Mouse (Mus musculus): ENCODE results near the gene Tor1aip2. TPM values are rescaled to one million over a fixed set of nuclear protein-coding genes. Genes with fewer than 3 reads are reported as not detected.
A peak's percentile ranks its signal among the peaks of the same experiment; 100 is the strongest.
"Not testable (repeated sequence)": the region's sequence is repeated elsewhere in the genome, so short reads cannot be mapped to it uniquely, and the experiment has no call there.

Tor1aip2 gene
- total RNA-seq (2022): 10 to 100 TPM; 40.1 to 47.9 (median 42.6) TPM

DNA sequence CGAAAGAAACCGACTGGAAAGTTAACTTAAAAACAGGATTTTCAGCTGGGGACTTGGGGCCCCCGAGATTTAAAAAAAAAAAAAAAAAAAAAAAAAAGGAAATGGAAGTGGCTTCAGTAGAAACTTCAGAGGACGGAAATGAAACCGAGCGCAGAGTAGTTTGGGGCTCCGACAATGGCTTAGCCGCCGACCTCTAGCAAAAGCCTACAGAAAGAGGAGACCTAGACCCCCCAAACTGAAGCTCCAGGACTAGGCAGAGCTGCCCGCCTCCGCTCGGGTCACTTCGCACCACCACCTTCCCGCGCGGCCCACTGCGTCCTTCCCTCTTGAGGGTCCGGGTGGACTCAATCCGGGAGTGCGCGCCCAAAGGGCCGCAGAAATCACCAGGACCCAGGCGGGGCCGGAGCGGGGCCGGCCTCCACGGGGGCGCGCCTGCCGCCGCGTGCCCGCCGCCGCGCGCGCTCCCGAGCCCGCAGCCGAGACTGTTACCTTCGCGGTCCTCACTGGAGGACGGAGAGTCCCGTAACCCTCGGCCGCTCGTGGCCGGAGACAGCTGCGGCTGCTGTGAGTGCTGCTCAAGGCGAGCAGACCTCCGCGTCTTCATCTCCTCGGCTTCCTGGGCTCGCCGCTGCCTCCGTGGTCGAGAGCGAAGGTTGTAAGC is at the start of gene Tor1aip2:
Gene Tor1aip2 (plus strand): TSS at position 135 of the 661 bp plus-strand sequence.
- peak; percentile 64 for DNase-seq (ENCODE audit: low spot score)

DNA sequence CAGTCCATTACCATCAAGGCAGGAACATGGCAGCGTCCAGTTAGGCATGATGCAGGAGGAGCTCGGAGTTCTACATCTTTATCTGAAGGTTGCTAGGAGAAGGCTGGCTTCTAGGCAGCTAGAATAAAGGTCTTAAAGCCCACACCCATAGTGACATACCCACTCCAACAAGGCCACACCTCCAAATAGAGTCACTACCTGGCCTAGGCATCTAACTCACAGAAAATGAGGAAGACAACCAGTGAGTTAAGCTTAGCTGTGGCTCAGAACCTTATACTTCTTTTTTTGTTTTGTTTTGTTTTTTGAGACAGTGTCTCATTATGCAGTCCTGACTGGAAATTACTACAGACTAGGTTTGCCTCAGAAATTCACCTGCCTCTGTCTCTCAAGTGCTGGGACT is 47.6 kb upstream of the Tor1aip2 start:
- no peak for DNase-seq (ENCODE audit: low spot score)

DNA sequence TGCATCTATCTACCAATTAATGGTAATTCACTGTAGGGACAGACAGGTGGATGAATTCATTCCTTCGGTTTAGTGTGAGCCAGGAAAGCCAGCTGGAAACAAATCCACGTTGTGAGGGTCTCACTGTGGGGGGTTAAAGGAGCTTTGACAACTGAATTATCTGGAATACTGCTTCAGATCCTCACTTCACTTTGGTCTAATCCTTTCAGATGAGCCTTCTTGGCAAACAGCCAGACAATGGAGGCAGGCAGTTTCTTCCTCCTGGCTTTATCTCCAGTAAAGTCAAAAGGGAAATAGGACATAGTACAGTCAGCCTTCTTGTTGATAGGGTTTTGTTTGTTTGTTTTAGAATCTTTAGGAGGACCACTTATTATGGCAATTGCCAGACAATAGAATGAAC is 45.8 kb upstream of the Tor1aip2 start:
- DNase-seq (ENCODE audit: low spot score): no peak

DNA sequence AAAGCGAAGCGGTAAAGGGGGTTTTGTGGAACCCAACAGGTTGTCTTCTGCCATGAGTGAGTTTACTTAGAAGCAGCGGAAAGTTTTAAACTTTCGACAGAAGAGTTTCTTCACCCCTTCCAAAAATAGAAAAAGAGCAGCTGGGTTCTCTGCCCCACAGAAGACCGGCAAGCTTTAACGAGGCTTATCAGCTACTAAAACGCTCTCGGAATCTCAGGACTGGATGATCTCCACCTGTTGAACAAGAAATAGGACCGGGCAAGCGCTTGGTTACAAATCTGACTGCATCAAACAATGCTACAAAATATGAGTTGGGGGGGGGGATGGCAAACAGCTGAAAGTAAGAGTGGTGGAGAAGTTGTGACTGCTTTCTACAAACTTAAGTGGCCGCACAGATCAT is 44.8 kb upstream of the Tor1aip2 start:
- no peak for DNase-seq (ENCODE audit: low spot score)

DNA sequence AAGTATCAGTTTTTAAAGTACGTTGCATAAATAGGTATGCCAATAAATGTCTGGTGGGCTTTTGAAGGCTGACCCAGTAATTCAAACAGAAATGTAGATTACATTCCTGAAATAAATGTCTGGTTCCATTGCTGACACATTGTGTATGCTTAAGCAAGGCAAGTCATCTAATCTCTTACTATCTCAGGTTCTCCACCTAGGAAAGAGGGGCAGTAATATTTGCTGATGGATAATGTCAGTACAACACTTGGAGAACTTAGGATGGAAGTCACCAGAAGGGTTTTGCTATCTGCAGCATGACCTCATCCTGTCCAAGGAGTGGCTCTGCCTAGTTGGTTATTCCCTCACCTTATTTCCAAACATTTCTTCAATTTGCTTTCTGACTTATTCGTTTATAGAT is 40.7 kb upstream of the Tor1aip2 start:
- no peak for DNase-seq (ENCODE audit: low spot score)

DNA sequence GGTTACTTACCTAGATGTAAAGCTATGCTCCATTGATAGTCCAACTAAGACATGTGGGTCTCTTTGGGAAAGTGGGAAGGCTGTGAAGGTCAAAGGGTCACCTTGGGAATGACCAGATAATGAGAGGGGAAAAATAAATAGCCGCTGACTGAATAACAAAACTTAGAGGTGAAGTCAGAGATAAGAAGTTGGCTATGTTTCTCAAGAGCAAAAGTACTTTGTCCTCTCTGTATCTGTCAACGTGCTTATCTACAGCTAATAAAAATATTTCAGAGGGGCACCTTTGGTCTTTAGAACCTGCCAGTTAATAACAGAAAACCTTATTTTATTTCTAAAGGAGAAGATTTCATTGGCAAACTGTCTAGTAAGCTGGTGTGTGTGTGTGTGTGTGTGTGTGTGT is 39.6 kb upstream of the Tor1aip2 start:
- no peak for DNase-seq (ENCODE audit: low spot score)

DNA sequence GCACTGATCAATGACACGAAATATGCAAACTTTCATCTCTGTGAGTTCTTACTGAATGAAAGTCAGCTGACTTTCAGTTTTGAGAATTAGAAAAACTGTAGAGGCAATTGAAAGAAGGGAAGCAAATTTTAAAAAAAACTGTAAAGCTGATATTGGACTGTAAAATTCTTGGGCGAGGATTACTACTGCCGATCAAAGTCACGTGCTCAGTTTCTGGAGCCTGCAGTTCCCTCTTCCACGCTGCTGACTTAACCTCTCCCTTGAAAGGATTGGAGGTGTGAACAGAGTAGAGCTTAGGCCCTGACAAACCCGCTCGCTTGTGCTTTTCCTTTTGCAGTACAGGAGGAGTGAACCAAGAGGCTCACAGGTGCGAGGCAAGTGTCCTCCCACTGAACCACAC is 32.8 kb upstream of the Tor1aip2 start:
- no peak for DNase-seq (ENCODE audit: low spot score)

DNA sequence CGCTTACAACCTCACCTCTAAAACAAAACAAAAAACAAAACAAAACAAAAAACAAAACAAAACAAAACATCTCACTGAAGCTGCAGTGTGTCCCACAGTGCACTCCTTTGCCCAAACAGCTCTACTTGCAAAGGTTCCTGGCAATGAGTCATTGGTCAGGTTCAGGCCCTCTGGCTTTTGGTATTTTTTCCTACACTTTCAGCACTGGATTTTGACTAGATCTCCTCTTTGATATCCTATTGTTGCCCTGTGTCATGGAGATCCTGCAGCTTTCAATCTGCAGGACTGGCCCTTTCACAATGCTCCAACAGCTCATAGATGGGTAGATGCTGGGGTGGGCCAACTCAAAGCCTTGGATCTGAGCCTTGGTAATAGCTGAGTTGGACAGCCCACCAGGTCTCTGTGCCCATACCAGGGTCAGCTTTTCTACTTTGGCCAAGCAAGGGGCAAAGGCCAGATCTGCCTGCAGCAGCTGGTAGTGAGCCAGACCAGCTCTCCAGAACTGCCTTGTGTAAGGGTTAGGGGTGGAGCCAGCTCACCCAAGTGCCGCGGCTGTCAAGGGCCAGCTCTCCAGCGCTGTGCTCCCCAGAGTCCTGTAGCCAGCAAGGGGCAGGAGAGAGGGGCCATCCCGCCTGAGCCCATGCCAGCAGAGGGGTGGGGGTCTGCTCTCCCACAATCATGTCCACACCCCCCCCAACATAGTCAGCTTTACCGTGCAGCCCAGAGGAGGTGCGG is 31.8 kb upstream of the Tor1aip2 start:
- DNase-seq (ENCODE audit: low spot score): no peak

DNA sequence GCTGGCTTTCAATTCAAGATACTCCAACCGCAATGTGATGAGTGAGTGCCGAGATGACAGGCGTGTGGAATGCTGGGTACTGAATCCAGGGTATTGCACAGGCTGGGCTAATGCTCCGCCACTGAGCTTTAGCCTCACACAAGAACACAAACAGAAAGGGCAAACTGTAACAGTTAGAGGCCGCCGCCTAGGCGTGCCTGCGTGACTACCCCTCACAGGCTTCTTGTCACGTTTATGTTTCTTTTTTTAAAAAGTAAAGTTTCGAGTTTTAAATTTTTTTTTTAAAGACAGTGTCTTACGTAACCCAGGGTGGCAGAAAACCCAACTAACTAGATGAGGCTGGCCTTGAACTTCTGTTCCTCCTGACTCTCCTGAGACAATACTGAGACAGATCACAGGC is 29.3 kb upstream of the Tor1aip2 start:
- DNase-seq (ENCODE audit: low spot score): no peak

DNA sequence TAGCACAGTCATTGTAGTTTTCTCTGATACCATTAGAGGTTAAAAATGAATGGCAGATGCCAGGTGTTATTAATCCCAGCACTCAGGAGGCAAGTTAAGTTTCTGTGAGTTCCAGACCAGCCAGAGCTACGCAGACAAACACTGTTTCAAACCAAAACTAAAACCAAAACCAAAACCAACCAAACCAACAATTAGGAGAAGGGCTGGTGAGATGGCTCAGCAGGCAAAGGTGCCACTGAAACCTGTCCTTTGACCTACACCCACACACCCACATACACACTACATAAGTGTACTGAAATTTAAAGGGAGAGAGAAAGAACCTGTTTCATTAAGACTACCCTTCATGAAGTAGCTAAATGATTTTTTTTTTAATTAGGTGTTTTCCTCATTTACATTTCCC is 26.2 kb upstream of the Tor1aip2 start:
- no peak for DNase-seq (ENCODE audit: low spot score)

DNA sequence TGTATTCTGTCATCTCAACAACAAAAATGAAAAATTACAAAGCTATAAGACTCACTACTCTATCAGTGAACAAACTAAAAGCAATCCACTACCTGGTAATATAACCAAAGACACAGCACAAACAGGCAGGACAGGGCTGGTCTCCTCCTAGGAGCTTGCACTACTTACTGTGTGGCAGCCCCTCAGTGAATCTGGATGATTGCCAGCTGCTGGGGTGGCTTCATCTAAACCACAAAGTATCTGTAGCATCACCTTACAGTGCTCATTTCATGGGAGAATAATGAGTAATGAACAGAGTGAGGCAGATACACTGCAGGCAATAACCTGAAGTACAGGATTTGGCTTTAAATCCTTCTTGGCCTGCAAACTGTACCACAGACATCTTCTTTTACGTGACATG is 15.4 kb upstream of the Tor1aip2 start:
- no peak for DNase-seq (ENCODE audit: low spot score)

DNA sequence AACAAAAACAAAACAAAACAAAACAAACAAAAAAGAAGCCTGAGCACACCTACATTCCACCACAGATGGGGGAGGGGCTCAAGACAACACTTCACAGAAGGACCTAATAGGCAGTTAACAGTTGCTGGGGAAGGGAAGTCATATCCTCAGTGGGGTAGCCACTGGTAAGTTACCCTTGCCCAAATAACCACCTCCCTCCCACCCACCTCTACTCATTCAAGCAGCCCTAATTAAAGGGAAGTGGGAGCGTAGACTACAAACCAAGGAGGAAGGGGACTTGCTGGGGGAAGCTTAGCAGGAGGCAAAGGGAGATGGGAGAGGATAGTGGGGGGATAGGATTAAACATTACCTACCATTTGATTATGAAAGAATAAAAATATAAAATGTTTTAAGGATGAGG is 14.8 kb upstream of the Tor1aip2 start:
- no peak for DNase-seq (ENCODE audit: low spot score)

DNA sequence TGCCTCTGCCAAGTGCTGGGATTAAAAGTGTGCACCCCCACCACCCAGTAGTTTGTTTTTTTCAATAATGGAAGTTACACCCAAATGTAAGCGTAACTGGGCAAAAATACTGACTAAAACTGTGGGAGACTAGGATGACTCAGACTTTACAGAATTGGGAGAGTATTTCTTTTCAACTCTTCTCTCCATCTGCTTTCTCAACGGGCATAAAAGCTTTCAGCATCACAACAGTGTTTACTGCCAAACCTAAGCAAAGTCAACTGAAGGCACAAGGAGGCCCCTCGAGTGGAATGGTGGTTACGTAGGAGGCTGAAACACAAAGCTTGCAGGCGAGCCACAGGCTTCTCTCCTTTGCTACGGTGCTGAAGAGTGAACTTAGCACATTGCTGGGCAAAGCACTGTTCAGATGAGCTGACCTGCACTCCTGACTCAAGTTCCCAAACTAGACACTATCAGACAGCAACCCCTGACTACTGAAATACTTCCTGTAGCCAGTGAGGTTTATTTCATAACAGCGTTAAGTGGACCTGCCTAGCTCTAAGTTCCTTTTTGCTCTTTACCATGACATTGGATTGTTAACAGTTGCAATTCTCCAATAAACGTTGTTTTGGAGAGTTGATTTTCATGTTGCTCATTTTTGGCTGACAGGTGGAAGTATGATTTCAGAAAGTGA is 10.2 kb upstream of the Tor1aip2 start:
- DNase-seq (ENCODE audit: low spot score): no peak

DNA sequence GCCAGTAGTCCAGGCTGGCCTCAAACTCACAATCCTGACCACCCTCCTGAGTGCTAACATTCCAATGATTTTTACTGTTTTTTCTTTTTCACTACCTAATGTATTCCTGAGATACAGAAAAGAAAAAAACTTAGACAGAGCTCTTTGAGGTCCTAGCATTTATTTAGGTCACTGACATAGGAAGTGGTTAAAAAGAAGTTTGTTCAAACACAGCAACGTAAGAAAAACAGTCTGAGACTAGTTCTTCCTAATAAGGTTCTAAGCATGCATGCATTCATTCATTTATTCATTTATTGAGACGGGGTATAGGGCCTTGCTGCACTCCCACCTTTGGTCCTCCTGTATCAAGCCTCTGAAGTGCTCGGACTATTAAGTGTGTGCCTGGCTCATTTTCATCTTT is 7.4 kb upstream of the Tor1aip2 start:
- DNase-seq (ENCODE audit: low spot score): no peak

DNA sequence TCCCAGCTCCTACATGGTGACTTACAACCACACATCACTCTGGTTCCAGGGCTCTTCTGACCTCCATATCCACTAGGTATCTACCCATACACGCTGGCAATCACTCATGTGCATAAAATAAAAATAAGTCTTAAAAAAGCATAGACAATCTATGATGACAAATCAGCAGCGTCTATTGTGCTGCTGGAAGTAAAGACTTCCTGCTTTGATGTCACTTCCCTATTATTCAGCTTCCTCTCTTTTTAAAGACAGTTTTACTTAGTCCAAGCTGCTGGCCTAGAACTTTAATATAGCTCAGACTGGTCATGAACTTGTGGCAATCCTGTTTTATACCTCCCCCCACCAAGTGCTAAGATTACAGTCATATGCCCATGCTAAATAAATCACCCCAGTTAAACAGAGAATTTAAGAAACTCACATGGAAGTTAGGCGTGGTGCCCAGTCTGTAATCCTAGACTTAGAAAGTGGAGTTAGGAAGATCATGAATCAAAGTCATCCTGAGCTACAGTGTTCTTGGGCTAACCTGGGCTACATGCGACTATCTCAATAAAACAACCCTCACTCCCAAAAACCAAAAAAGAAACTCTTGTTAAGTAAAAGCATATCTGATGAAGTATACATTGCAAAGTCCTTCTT is 6.7 kb upstream of the Tor1aip2 start:
- no peak for DNase-seq (ENCODE audit: low spot score)

DNA sequence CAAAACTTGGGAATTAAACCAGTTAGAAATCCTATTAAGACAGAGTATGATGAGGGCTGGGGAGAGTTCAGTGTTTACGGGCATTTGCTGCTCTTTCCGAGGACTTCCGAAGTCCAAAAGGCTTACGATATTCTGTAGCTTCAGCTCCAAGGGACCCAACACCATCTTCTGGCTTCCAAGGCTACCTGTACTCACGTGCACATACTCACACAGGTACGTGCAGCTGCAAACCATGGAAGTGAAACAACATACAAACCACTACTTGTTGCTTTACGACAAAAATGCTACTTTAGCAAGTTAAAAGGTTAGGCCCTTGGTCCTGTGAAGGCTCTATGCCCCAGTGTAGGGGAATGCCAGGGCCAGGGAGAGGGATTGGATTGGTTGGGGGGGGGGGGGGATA is 1.3 kb upstream of the Tor1aip2 start:
- DNase-seq (ENCODE audit: low spot score): no peak

DNA sequence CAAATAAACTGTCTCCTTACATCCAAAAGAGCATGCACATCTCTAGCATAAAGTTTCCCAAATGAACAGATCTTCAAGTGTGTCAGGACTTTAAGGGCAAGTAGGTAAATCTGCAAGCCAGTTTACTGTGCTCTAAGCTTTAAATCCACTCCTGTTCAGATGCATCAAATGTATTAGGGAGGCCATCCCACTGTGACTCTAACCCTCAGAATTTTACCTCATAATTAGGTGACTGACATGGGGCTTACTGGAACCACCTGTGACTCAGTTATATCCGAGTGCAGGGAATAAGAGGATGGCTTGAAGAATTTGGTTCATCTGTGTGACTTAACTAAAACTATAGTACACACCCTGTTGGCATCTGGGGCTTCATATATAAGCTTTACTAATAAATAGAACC is 542 bp upstream of the Tor1aip2 start:
- DNase-seq (ENCODE audit: low spot score): no peak

DNA sequence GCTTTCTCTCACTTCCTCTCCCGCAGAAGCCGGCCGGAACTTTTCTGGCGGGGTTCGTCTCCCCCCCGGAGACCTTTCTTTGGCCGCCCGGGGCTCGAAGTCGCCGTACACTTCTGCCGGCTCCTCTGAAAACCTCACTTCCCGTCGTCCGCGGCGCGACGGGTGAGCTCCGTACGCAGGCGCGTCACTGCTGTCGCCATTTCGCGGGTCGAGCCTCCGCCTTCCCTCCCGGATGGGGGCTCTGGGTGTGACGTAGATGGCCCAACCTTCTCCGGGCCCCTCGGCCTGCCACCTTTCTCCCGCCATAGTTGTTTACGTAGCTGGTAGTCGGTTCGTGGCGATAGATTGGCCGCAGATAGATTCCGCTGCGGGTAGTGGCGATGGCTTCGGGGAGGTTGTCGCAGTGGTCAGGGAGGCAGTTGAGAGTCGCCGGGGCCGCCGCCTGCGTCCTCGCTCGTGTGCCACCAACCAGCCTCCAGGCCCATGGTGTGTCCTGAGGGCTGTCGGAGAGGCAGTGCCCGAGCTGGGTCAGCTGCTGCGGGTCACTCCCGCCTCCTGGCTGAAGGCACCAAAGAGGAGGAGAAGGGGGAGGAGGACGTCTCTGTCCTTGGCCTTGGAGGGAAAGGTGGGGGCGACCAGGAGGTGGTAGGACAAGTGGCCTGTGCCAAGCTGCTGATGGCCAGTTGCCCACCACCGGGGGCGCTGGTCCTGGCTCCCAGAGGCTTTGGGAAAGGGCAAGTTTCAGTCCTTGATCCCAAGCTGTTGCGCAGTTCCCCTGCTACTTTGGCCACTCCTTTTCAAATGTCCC is 931 bp downstream of the Tor1aip2 start, which contains the start of gene Tor1aip1:
Gene Tor1aip1 (minus strand): TSS at position 551 of the 808 bp plus-strand sequence.
- DNase-seq (ENCODE audit: low spot score): peak; percentile 98

DNA sequence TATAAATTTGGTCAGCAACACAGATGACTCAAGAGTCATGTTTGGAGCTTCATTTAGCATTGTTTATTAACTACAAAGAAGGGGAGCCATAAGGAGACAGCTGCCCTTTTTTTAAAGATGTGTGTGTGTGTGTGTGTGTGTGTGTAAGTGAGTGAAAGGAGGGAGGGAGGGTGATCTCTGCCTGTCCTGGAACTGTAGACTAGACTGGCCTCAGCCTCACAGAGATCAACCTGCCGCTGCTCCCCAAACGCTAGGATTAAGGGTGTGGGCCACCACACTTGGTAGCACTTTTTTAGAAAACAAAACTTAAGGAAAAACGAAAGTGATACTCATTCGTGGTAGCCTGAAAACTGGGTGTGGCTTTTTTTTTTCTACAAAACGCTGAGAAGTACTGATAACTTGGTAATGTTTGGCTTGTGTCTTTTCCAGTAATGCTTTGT is 2.0 kb downstream of the Tor1aip2 start:
- peak; percentile 62 for DNase-seq (ENCODE audit: low spot score)

DNA sequence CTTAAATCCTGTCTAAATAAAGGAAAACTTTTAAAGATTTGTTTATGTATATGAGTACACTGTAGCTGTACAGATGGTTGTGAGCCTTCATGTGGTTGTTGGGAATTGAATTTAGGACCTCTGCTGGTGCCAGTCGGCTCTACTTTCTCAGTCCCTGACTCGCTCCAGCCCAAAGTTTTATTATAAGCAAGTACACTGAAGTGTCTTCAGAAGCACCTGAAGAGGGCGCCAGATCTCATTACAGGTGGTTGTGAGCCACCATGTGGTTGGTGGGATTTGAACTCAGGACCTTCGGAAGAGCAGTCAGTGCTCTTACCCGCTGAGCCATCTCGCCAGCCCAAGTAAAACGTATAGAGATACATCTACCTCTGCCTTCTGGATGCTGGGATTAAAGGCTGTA is 4.8 kb downstream of the Tor1aip2 start:
- DNase-seq (ENCODE audit: low spot score): not testable (repeated sequence)

DNA sequence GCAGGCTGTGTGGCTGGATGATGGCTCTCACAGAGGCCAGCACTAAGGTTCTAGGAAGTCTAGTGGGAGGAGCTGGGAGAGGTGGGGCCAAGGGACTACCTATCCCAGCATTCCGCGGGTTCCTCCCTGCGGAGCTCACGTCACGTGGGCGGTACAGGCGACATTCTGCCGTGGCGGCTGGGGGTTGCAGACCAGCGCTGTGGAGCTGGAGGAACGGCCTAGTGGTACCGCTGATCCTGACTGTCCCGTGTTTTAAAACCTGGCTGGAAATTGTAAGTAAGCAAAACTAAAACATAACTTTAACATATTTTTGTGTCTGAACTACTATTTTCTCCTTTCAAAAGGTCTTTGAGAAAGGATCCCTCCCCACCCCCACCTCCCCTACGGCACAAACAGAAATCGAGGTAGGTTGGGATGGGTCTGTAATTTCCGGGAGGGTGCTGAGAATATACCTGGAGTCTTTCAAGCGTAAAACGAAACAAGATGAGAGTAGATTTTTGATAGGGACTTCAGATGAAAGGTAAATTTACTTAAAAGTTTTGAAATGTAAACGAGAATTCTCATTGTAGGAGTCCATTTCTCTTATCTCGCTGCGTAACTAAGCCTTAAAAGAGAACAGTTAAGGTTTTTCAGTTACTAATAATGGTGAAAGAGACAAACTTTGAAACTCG is 5.7 kb downstream of the Tor1aip2 start:
- peak; percentile 93 for DNase-seq (ENCODE audit: low spot score)
